Mouse (Mus musculus) heart, postnatal 14 days (tissue): ENCODE measurements at regions not wholly inside any gene's neighbourhood (a gene's known extent, or its start where the extent isn't known, plus 50 kb on each side); places are given as distances from the start of the nearest gene placed in this dataset.
A peak's percentile ranks its signal among the peaks of the same experiment; 100 is the strongest.

Experiments
- DNase-seq, 2 experiments: peaks; one replicate each; pipeline ENCODE4 v3.0.0; 2021 to 2022
- intact Hi-C: fragments of 180-260 bp; cut with DNase I; formaldehyde crosslinking; loops from one replicate; pipeline ENCODE4 v1.15.1; 2025

DNA sequence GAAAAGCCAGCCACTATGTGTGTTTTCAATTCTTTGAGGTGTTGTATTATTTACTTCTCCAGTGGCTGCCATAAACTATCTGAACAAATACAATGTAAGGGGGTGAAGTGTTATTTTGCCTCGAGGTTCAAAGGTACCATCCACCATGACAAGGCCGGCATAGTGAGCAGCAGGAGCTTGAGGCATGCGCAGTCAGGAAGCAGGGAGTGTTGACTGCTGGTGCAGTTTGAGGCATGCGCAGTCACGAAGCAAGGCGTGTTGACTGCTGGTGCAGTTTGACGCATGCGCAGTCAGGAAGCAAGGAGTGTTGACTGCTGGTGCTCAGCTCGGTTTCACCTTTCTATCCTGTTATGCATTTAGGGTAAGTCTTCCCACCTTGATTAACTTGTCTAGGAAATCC, 184.9 kb upstream of the Eci2 start:
- DNase-seq, result no peak
- intact Hi-C loops, result no loop called here

- intact Hi-C loops, result no loop called here
- DNase-seq, result peak; percentile 41 to 58
These were observed 185.4 kb upstream of the Eci2 start for GRCm38 (mm10) chr13:35212276-35212675.

DNA sequence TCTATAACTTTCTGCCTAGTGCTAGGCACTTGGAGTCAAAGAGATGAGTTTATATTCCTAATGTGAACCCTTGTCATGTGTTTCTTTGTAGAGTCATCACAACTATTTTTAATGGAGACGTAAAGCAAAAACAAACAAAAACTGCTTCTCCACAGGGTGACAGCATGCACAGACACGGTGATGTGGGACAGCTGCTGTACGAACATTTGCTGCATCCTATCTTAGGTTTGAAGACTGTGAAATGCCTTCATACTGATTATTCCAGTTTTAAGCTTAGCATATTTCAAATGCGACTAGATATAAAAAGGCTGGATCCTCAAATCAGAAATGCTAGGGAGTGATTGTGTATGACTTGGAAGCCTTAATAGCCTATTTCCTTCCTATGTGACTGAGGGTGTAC, 187.3 kb upstream of the Eci2 start:
- intact Hi-C loops, result no loop called here
- DNase-seq, result no peak

DNA sequence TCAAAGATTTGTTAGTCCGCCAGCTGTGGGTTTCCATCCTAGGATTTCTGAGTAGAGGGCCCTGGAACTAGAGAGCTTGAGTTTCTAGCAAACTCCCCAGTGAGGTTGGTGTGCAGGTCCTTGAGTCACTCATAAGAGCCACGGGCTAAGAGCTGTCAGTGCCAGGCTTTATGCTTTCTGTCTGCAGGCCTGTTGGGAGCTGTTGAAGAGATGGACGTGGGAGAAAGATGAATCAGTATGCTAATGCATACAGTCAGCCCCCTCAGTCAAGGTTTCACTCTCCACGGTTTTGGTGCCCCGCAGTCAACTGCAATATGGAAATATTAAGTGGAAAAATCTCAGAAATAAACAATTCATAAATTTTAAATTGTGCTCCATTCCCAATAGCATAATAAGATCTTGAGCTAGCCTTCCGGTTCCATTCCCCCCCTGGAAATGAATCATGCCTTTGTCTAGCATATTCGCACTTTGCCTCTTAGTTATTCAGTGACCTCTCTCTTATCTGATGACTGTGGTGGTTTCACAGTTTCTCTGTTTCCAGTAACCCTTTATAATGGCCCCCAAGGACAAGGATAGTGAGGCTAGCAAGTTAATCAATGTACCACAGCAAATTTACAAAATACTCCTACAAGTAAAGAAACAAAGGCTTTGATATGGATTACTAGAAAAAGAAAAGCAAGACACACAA, 199.4 kb upstream of the Eci2 start:
- DNase-seq, result no peak
- intact Hi-C loops, result no loop called here

DNA sequence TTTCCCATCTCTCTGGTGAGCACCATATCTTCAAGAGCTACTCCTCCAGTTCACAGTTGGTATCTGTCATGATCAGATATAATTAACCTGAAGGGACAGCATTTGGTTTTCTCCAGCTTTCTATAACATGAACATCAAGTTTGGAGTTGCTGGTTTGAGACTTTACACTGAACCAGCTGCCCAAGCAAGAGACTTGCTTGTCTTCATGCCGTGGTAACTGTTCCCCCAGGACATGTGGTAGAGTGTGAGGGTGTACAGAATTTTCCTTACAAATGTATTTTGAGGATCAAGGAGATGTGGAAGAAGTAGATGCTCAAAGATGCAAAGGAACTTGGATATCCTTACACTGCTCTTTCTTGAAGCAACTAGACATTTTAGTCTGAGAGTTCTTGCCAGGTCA, 200.0 kb upstream of the Eci2 start:
- no peak for DNase-seq
- intact Hi-C loops, result no loop called here

GRCm38 (mm10) chr13:35229601-35230000, 202.7 kb upstream of the Eci2 start:
- DNase-seq, result no peak

GRCm38 (mm10) chr13:35233636-35234035, 206.7 kb upstream of the Eci2 start:
- intact Hi-C loops, result no loop called here
- DNase-seq, result no peak

More at GRCm38 (mm10) chr13:35229601-35230000, 202.7 kb upstream of the Eci2 start:
- intact Hi-C loops, result no loop called here

- intact Hi-C loops, result no loop called here
- no peak for DNase-seq
These were observed 214.5 kb upstream of the Eci2 start for GRCm38 (mm10) chr13:35241443-35241842.

DNA sequence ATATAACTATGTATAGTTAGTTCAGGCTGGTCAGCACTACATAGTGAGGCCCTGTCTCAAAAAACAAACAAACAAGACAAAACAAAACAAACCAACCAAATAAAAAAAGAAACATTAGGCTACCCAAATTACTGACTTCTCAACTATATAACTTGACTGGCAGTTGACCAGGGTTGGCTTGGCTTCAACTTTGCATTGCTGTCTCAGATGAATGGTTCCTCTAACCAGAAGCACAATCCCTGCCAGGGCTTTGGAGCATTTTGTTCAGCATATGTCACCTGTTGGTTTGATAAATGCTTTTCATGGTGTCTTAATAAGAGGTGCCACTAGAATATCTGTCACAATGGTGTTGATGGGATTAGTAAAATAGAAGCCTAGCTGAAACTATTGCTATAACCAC, 217.1 kb upstream of the Eci2 start:
- intact Hi-C loops, result no loop called here
- DNase-seq, result no peak

DNA sequence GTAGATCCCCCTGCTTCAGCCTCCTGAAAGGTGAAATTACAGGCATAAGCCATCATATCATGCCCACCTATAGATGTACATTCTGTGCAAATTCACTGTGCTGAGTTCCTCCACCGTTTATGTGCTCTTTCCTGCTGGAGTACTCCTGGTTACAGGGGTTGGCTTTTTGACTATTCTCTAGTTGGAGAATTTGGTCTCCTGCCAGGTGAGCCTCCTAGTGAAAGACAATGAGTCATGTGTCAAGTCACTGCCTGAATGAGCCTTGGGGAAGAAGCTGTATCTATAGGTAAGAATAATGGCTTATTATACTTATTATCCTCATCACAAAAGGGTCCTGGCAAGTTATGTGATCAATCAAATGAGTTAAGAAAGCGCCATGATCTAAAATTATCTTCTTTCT, 230.5 kb upstream of the Eci2 start:
- intact Hi-C loops, result no loop called here
- DNase-seq, result no peak

- DNase-seq, result no peak
- intact Hi-C loops, result no loop called here
These were observed 231.8 kb upstream of the Eci2 start for GRCm38 (mm10) chr13:35258720-35259119.

DNA sequence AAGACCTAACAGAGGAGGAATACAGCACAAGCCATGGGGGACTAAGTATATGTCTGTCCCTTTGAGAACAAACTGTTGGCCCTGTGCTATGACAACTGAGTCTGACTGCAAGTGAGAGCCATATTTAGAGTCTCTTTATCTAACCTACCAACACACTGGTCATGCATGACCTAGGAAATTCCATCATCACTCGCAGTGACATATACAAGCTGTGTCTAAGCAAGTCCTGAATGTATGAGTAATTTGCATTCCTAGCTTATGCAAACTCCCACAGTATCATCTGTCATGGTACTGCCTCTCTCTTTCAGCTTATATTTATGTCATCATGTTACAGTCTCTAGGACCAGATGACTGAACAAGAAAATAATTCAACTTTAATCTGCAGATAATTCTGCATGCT, 257.1 kb upstream of the Eci2 start:
- DNase-seq, result no peak
- intact Hi-C loops, result no loop called here

- intact Hi-C loops, result no loop called here
These were observed 275.2 kb upstream of the Eci2 start for GRCm38 (mm10) chr13:35302088-35302487.

GRCm38 (mm10) chr13:35316772-35317171, 289.9 kb upstream of the Eci2 start:
- no peak for DNase-seq
- intact Hi-C loops, result no loop called here

More at GRCm38 (mm10) chr13:35302088-35302487, 275.2 kb upstream of the Eci2 start:
- no peak for DNase-seq

DNA sequence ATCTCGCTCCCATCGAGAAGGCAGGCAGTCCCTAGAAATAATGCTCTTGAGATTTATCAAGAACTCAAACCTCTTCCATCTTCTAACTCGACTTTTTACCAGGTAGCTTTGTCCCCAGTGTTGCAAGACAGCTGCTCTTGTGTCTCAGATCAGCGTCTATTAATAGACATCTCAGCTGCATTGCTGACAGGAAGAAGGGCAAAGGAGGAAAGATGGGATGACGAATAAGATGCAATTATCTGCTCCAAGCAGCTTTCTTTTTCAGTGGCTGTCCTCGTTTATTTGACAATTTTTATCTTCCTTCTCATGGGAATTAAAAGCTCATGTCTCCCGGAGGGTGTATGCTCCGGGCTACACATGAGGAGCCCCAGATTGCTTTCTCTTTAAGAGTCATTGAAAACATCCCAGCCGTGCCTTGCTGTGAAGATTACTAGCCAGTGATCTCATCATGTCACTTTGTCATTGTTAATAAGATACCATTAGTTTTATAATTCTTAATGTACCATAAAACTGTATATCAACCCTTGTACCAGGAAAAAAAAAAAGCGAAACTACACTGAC, 299.9 kb upstream of the Eci2 start:
- no peak for DNase-seq

GRCm38 (mm10) chr13:35328320-35328719, 301.4 kb upstream of the Eci2 start:
- intact Hi-C loops, result no loop called here
- no peak for DNase-seq

More for the DNA sequence above, 299.9 kb upstream of the Eci2 start:
- intact Hi-C loops, result no loop called here

GRCm38 (mm10) chr13:35330926-35331325, 304.0 kb upstream of the Eci2 start:
- no peak for DNase-seq
- intact Hi-C loops, result no loop called here

DNA sequence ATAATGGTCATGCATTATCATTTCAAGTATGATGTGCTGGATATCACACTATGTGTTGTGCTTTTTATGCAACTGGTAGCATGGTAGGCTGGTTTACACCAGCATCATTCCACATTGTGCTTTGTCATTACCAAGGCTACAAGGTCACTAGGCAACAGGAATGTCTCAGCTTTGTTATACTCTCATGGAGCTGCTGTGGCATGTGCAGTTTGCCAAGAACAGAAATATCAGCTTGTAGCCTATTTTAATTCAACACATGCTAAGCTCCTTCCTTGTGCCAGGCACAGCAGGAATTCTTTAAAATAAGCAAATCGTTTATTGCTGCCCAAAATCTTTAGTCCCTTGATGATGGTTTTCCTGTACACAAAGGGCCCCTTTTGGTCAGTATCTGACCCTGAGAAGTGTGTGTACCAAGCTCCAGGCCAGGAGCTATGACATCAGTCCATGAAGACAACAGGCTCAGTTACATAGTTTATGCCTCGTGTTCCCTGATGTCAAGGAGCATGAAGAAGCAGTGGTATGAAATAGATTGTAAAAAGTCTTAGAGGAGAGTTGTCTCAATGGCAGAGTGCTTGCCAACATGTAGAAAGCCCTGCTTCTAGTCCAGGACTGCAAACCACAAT, 314.0 kb upstream of the Cdyl start:
- intact Hi-C loops, result no loop called here

DNA sequence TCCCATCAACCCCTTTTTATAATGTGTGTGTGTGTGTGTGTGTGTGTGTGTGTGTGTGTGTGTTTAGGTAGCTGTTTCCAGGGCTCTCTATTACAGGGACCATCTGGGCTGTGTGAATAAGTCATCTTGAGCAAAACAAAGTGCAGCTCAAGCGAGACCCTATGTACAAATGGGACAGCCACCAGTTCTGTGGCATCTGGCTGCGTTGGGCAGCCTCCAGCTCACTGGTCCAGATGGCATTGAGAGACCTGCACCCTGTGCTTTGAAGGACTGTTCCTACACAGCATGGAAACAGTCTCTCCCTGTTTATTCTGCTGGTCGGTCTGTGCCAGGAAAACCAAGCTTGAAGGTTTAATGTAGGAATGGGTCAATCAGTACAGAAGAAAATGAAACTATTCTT, 311.4 kb upstream of the Cdyl start:
- DNase-seq, result no peak
- intact Hi-C loops, result no loop called here

More for the DNA sequence above, 314.0 kb upstream of the Cdyl start:
- DNase-seq, result no peak

- intact Hi-C loops, result no loop called here
- DNase-seq, result no peak
These were observed 300.3 kb upstream of the Cdyl start for GRCm38 (mm10) chr13:35359345-35359744.

GRCm38 (mm10) chr13:35377487-35377886, 282.1 kb upstream of the Cdyl start:
- intact Hi-C loops, result no loop called here
- no peak for DNase-seq

DNA sequence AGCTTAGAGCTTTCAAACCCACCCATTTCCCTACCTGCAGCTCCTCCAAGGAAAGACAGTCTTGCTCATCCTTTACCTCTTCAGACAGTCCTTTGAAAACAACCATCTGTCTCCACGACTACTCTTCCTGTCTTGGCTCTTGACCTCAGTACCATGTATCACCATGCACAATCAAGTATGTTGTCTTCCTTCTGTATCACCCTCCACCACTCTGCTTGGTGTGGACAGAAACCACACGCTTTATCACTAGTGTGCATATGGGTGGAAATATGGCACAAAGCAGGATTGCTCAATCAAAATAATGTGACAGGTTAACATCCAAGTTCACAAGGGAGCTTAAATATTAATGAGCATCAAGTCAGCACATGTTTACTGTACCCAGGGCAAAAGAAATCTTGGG, 280.1 kb upstream of the Cdyl start:
- no peak for DNase-seq
- intact Hi-C loops, result no loop called here
